Mouse (Mus musculus) hindbrain, embryonic 16.5 days (tissue): ENCODE measurements around the gene Serpind1. TPM values are rescaled to one million over a fixed set of nuclear protein-coding genes. Genes with fewer than 3 reads are reported as not detected.

Experiments
- ATAC-seq: fragments of 200-750 bp; cut with Nextera tagmentation; 2 replicates; pipeline ENCODE4 v1.8.0; 2017; ENCODE audit warnings: moderate TSS enrichment, moderate library complexity
- H3K27ac ChIP-seq: fragments of 300-500 bp; sonication (generic); 2 replicates; pipeline ENCODE4 v1.5.1; 2014; ENCODE audit warnings: low read depth, mild to moderate bottlenecking, control low read depth, low read length, moderate library complexity
- H3K27me3 ChIP-seq: fragments of 300-500 bp; sonication (generic); replicated peaks from 2 replicates; pipeline ENCODE4 v1.6.1; 2014; ENCODE audit warnings: low read length; ENCODE audit not compliant: control insufficient read depth, insufficient read depth
- H3K36me3 ChIP-seq: fragments of 300-500 bp; sonication (generic); 2 replicates; pipeline ENCODE4 v1.6.1; 2014; ENCODE audit warnings: mild to moderate bottlenecking, low read length, moderate library complexity, mixed read lengths; ENCODE audit not compliant: control insufficient read depth, insufficient read depth
- H3K4me1 ChIP-seq: fragments of 300-500 bp; sonication (generic); 2 replicates; pipeline ENCODE4 v1.6.1; 2014; ENCODE audit warnings: low read depth, low read length; ENCODE audit not compliant: control insufficient read depth, insufficient read depth
- H3K4me2 ChIP-seq: fragments of 300-500 bp; sonication (generic); 2 replicates; pipeline ENCODE4 v1.6.1; 2014; ENCODE audit warnings: mild to moderate bottlenecking, low read length, control low read depth, moderate library complexity
- H3K4me3 ChIP-seq: fragments of 300-500 bp; sonication (generic); 2 replicates; pipeline ENCODE4 v1.5.1; 2014; ENCODE audit warnings: mild to moderate bottlenecking, low read length, control low read depth, moderate library complexity
- H3K9ac ChIP-seq: fragments of 300-500 bp; sonication (generic); 2 replicates; pipeline ENCODE4 v1.6.1; 2014; ENCODE audit warnings: low read depth, mild to moderate bottlenecking, control low read depth, low read length, moderate library complexity
- H3K9me3 ChIP-seq: fragments of 300-500 bp; sonication (generic); 2 replicates; pipeline ENCODE4 v1.6.1; 2014; ENCODE audit warnings: mild to moderate bottlenecking, low read length, moderate library complexity; ENCODE audit not compliant: control insufficient read depth
- WGBS: fragments of 180-500 bp; shearing (Covaris S2); extraction: QIAGEN DNeasy Blood & Tissue Kit; methylation state at CpG from one replicate; pipeline ENCODE4 v1.1.7; 2014; 5-methylcytosine and 5-hydroxymethylcytosine counted together
- polyA plus RNA-seq: library from polyadenylated mRNA; unstranded; fragments of >200 nt; fragmentation: Nextera tagmentation; extraction: Ambion mirVana; gene quantifications from 2 replicates; pipeline ENCODE4 v1.2.1, GENCODE M21; 2015

Gene Serpind1
- polyA plus RNA-seq, result 4.4 and 6.0 TPM in 2 replicates

GRCm38 (mm10) chr16:17331116-17331515 is at the start of gene Serpind1:
Gene Serpind1, plus strand, starts transcription at chr16:17331371.
- no peak for ATAC-seq
- 89% methylated on average over 2 of the region's 2 CpGs for WGBS
- Histone ChIP-seq H3K4me3 (no peak within 1 kb of the TSS), H3K36me3 (peaks cover 3% of the 10 kb centered on the region; the same call in 1 of the 2 replicates), H3K9me3 (no peaks in the 10 kb centered on the region), H3K27ac (no peak within 1 kb of the TSS), H3K27me3 (no peaks in the 10 kb centered on the region), H3K4me1 (no peaks in the 10 kb centered on the region), H3K4me2 (no peak within 1 kb of the TSS), H3K9ac (no peak within 1 kb of the TSS)

GRCm38 (mm10) chr16:17283151-17283550 is 48.0 kb upstream of the Serpind1 start:
- Histone ChIP-seq H3K27me3 (no peaks in the 10 kb centered on the region; the same call in 1 of the 2 replicates), H3K36me3 (peaks cover 59% of the 10 kb centered on the region), H3K9ac (no peak overlapping the region), H3K9me3 (no peaks in the 10 kb centered on the region), H3K4me2 (no peak overlapping the region), H3K4me1 (no peaks in the 10 kb centered on the region), H3K27ac (no peak overlapping the region), H3K4me3 (no peak overlapping the region)
- WGBS, result 74% methylated on average over 6 of the region's 6 CpGs
- no peak for ATAC-seq

- H3K4me3 ChIP-seq, result no peak overlapping the region
- H3K27me3 ChIP-seq, result no peaks in the 10 kb centered on the region
- no peaks in the 10 kb centered on the region for H3K9me3 ChIP-seq
- no peak overlapping the region for H3K27ac ChIP-seq
- no peak overlapping the region for H3K9ac ChIP-seq
- H3K36me3 ChIP-seq, result peaks cover 50% of the 10 kb centered on the region
- no peak for ATAC-seq
- no peak overlapping the region for H3K4me2 ChIP-seq
- 88% methylated on average over 2 of the region's 2 CpGs for WGBS
- no peaks in the 10 kb centered on the region for H3K4me1 ChIP-seq
These were observed 44.1 kb upstream of the Serpind1 start for GRCm38 (mm10) chr16:17287103-17287502.

GRCm38 (mm10) chr16:17291016-17291415 is 40.2 kb upstream of the Serpind1 start:
- 92% methylated on average over 2 of the region's 2 CpGs for WGBS
- Histone ChIP-seq H3K36me3 (peaks cover 43% of the 10 kb centered on the region), H3K4me1 (no peaks in the 10 kb centered on the region), H3K4me3 (no peak overlapping the region), H3K9me3 (no peaks in the 10 kb centered on the region), H3K9ac (no peak overlapping the region), H3K27ac (no peak overlapping the region), H3K4me2 (no peak overlapping the region), H3K27me3 (no peaks in the 10 kb centered on the region)
- ATAC-seq, result no peak

GRCm38 (mm10) chr16:17292751-17293150 is 38.4 kb upstream of the Serpind1 start:
- ATAC-seq, result no peak
- H3K4me1 ChIP-seq, result no peaks in the 10 kb centered on the region
- no peaks in the 10 kb centered on the region for H3K9me3 ChIP-seq
- H3K27ac ChIP-seq, result no peak overlapping the region
- WGBS, result 0% methylated on average over 2 of the region's 2 CpGs
- no peak overlapping the region for H3K4me2 ChIP-seq
- no peak overlapping the region for H3K4me3 ChIP-seq
- H3K27me3 ChIP-seq, result no peaks in the 10 kb centered on the region
- H3K9ac ChIP-seq, result no peak overlapping the region
- H3K36me3 ChIP-seq, result peaks cover 42% of the 10 kb centered on the region

GRCm38 (mm10) chr16:17300818-17301217 is 30.4 kb upstream of the Serpind1 start:
- no peaks in the 10 kb centered on the region for H3K9me3 ChIP-seq
- no peak overlapping the region for H3K27ac ChIP-seq
- no peaks in the 10 kb centered on the region for H3K27me3 ChIP-seq
- peaks cover 44% of the 10 kb centered on the region for H3K36me3 ChIP-seq
- H3K4me1 ChIP-seq, result no peaks in the 10 kb centered on the region
- H3K9ac ChIP-seq, result no peak overlapping the region
- no peak overlapping the region for H3K4me2 ChIP-seq
- no peak overlapping the region for H3K4me3 ChIP-seq
- WGBS, result 97% methylated on average over 3 of the region's 3 CpGs
- ATAC-seq, result no peak

- Histone ChIP-seq H3K27me3 (no peaks in the 10 kb centered on the region), H3K27ac (no peak overlapping the region), H3K4me2 (no peak overlapping the region), H3K36me3 (peaks cover 45% of the 10 kb centered on the region), H3K9ac (no peak overlapping the region), H3K9me3 (no peaks in the 10 kb centered on the region), H3K4me1 (no peaks in the 10 kb centered on the region), H3K4me3 (no peak overlapping the region)
- WGBS, result 79% methylated on average over 5 of the region's 5 CpGs
- ATAC-seq, result no peak
These were observed 27.5 kb upstream of the Serpind1 start for GRCm38 (mm10) chr16:17303521-17304245.

- Histone ChIP-seq H3K27ac (no peak overlapping the region), H3K9me3 (no peaks in the 10 kb centered on the region), H3K4me1 (no peaks in the 10 kb centered on the region), H3K4me3 (no peak overlapping the region), H3K36me3 (peaks cover 48% of the 10 kb centered on the region), H3K4me2 (no peak overlapping the region), H3K27me3 (no peaks in the 10 kb centered on the region), H3K9ac (no peak overlapping the region)
- WGBS, result 94% methylated on average over 5 of the region's 5 CpGs
- ATAC-seq, result no peak
These were observed 23.7 kb upstream of the Serpind1 start for GRCm38 (mm10) chr16:17307461-17307860.

GRCm38 (mm10) chr16:17309036-17309435 is 22.1 kb upstream of the Serpind1 start:
- Histone ChIP-seq H3K4me3 (no peak overlapping the region), H3K27ac (no peak overlapping the region), H3K4me2 (no peak overlapping the region), H3K4me1 (no peaks in the 10 kb centered on the region), H3K9ac (no peak overlapping the region), H3K9me3 (no peaks in the 10 kb centered on the region), H3K36me3 (peaks cover 51% of the 10 kb centered on the region), H3K27me3 (no peaks in the 10 kb centered on the region)
- 95% methylated on average over 10 of the region's 10 CpGs for WGBS
- ATAC-seq, result no peak
